Mouse (Mus musculus) spleen, adult 10 weeks (tissue): ENCODE data around the gene Mn1. TPM values are rescaled to one million over a fixed set of nuclear protein-coding genes. Genes with fewer than 3 reads are reported as not detected.

ENCODE experiments used
- polyA plus RNA-seq: library from polyadenylated mRNA; stranded (reverse); fragments of 350-450 nt; fragmentation: Illumina TruSeq; extraction: RNeasy Lipid Tissue Mini Kit (QIAGEN cat#74804); gene quantifications from one replicate; pipeline ENCODE4 v1.2.3, GENCODE M21; 2015; ENCODE audit warnings: low replicate concordance; ENCODE audit not compliant: insufficient read depth

The Mn1 gene
- polyA plus RNA-seq, result 0.33 TPM

DNA sequence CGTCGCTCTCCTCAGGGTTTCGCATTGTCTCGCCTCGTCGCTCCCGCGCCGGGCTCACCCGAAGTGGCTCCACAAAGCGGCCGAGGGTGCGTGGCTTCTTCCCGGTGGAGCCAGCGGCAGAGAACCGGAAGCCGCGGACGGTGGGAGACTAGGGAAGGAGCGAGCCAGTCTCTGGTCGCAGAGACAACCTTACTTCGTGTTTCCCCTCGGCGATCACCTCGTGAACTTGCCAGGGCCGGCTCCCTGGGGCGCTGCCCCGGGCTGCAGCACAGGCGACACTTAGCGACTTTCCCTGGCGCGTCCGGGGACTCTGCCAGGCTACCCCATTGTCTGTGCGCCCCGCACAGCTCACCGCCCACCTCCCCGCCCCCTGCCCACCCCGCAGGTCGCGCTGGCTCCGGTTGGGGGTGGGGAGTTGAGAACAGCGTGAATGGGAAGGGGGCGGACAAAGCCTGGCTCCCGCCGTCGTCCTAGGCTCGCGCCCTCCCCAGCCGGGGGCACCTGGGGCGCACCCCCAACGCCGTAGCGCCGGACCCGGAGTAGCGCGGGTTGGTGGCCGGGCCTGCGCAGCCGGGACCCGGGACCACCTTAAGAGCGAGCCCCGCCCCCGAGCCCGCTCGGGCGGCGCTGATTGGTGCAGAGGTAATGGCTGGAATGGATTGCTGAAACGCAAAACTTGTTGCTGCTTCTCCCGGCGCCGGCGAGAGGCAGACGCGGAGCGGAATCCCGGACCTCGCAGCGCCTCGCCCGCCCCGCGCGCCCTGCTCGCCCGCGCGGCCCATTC lies at the start of gene Mn1:
Gene Mn1 (plus strand): TSS at position 772 of the 784 bp plus-strand sequence.

Other genes starting within 250 kb of the Mn1 start
- gene Pitpnb, start 86.6 kb upstream of the Mn1 start, polyA plus RNA-seq, result 64.9 TPM